Mouse (Mus musculus): ENCODE results near the gene Pfn1. TPM values are rescaled to one million over a fixed set of nuclear protein-coding genes. Genes with fewer than 3 reads are reported as not detected.

Gene Pfn1
- polyA plus RNA-seq, 1 experiment = 113 TPM

- Histone ChIP-seq H3K4me3 (ENCODE audit: control insufficient read depth, low read depth, low read length) (no peak overlapping the region), H3K36me3 (ENCODE audit: control insufficient read depth, insufficient read depth, low read length) (no peaks in the 10 kb centered on the region; the same call in 1 of the 2 replicates), H3K27me3 (ENCODE audit: control insufficient read depth, insufficient read depth, low read length) (no peaks in the 10 kb centered on the region), H3K27ac (ENCODE audit: control insufficient read depth, insufficient read depth, low read depth, low read length) (no peak overlapping the region), H3K4me1 (ENCODE audit: control insufficient read depth, insufficient read depth, low read length) (no peaks in the 10 kb centered on the region)
- TF ChIP-seq CTCF (IDR thresholded peaks at IDR 0.05; ENCODE audit: control insufficient read depth, insufficient read depth, insufficient replicate concordance, low read depth, low read length) (peak; percentile 42; the same call in 1 of the 2 replicates), POLR2A (IDR thresholded peaks at IDR 0.05; ENCODE audit: control insufficient read depth, low read depth, low read length) (no peak)
These were observed 45.9 kb downstream of the Pfn1 start for GRCm38 (mm10) chr11:70608381-70609066.

DNA sequence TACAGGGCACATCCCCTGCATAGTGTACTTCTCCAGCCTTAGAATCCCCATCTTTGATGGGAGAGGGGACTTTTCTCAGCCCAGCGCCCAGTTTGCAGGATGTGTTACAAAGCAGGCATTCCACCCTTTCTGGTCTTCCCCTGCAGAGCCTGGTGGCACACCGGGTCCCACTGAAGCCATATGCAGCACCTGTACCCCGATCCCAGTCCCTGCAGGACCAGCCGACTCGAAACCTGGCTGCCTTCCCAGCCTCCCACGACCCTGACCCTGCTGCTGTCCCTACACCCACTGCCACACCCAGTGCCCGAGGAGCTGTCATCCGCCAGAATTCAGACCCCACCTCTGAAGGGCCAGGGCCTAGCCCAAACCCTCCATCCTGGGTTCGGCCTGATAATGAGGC is 46.8 kb downstream of the Pfn1 start:
- H3K27ac ChIP-seq (ENCODE audit: control insufficient read depth, insufficient read depth, low read depth, low read length) = no peak overlapping the region
- H3K4me3 ChIP-seq (ENCODE audit: control insufficient read depth, low read depth, low read length) = no peak overlapping the region
- no peak for TF ChIP-seq CTCF (IDR thresholded peaks at IDR 0.05; ENCODE audit: control insufficient read depth, insufficient read depth, insufficient replicate concordance, low read depth, low read length)
- TF ChIP-seq POLR2A (IDR thresholded peaks at IDR 0.05; ENCODE audit: control insufficient read depth, low read depth, low read length) = no peak
- H3K36me3 ChIP-seq (ENCODE audit: control insufficient read depth, insufficient read depth, low read length) = no peaks in the 10 kb centered on the region; the same call in 1 of the 2 replicates
- no peaks in the 10 kb centered on the region for H3K27me3 ChIP-seq (ENCODE audit: control insufficient read depth, insufficient read depth, low read length)
- no peaks in the 10 kb centered on the region for H3K4me1 ChIP-seq (ENCODE audit: control insufficient read depth, insufficient read depth, low read length)

DNA sequence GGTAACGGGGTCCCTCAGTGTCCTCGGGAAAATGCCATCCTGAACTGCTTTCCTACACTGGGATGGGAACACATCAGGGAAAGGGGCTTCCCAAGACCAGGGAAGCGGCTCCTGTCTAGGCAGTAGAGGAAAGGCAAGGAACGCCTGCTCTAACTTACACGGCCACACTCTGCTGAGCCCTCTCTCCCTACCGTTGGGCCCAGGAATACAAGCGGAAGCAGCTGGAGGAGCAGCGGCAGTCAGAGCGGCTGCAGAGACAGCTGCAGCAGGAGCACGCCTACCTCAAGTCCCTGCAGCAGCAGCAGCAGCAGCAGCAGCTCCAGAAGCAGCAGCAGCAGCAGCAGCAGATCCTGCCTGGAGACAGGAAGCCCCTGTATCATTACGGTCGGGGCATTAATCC is 47.7 kb downstream of the Pfn1 start:
- Histone ChIP-seq H3K27me3 (ENCODE audit: control insufficient read depth, insufficient read depth, low read length) (no peaks in the 10 kb centered on the region), H3K36me3 (ENCODE audit: control insufficient read depth, insufficient read depth, low read length) (no peaks in the 10 kb centered on the region; the same call in 1 of the 2 replicates), H3K4me3 (ENCODE audit: control insufficient read depth, low read depth, low read length) (no peak overlapping the region), H3K4me1 (ENCODE audit: control insufficient read depth, insufficient read depth, low read length) (no peaks in the 10 kb centered on the region), H3K27ac (ENCODE audit: control insufficient read depth, insufficient read depth, low read depth, low read length) (no peak overlapping the region)
- TF ChIP-seq CTCF (IDR thresholded peaks at IDR 0.05; ENCODE audit: control insufficient read depth, insufficient read depth, insufficient replicate concordance, low read depth, low read length) (no peak), POLR2A (IDR thresholded peaks at IDR 0.05; ENCODE audit: control insufficient read depth, low read depth, low read length) (no peak)

GRCm38 (mm10) chr11:70605024-70605566 is 49.3 kb downstream of the Pfn1 start:
- Histone ChIP-seq H3K27ac (ENCODE audit: control insufficient read depth, insufficient read depth, low read depth, low read length) (no peak overlapping the region), H3K36me3 (ENCODE audit: control insufficient read depth, insufficient read depth, low read length) (no peaks in the 10 kb centered on the region; the same call in 1 of the 2 replicates)
- TF ChIP-seq CTCF (IDR thresholded peaks at IDR 0.05; ENCODE audit: control insufficient read depth, insufficient read depth, insufficient replicate concordance, low read depth, low read length) (peak; percentile 73; the same call in 1 of the 2 replicates), POLR2A (IDR thresholded peaks at IDR 0.05; ENCODE audit: control insufficient read depth, low read depth, low read length) (no peak)

More at GRCm38 (mm10) chr11:70605024-70605566, 49.3 kb downstream of the Pfn1 start:
- no peaks in the 10 kb centered on the region for H3K4me1 ChIP-seq (ENCODE audit: control insufficient read depth, insufficient read depth, low read length)
- no peaks in the 10 kb centered on the region for H3K27me3 ChIP-seq (ENCODE audit: control insufficient read depth, insufficient read depth, low read length)
- H3K4me3 ChIP-seq (ENCODE audit: control insufficient read depth, low read depth, low read length) = no peak overlapping the region

Other genes starting within 250 kb of the Pfn1 start
- 36.7 and 38.4 TPM in 2 replicates for gene Pelp1, start 244.6 kb downstream of the Pfn1 start, polyA plus RNA-seq (2012; rRNA removed)
- gene Arrb2, start 222.0 kb downstream of the Pfn1 start, polyA plus RNA-seq (2012; rRNA removed) = 8.9 and 10.6 TPM in 2 replicates
- gene Med11, start 202.7 kb downstream of the Pfn1 start, polyA plus RNA-seq (2012; rRNA removed) = 8.3 and 10.2 TPM in 2 replicates
- 186 and 201 TPM in 2 replicates for gene Zmynd15, start 195.2 kb downstream of the Pfn1 start, polyA plus RNA-seq (2012; rRNA removed)
- 3.2 and 3.9 TPM in 2 replicates for gene Cxcl16, start 194.7 kb downstream of the Pfn1 start, polyA plus RNA-seq (2012; rRNA removed)
- gene Tm4sf5, start 149.4 kb downstream of the Pfn1 start, polyA plus RNA-seq (2012; rRNA removed) = 1.2 TPM in 2 replicates
- 0.30 and 0.36 TPM in 2 replicates for gene Vmo1, start 140.0 kb downstream of the Pfn1 start, polyA plus RNA-seq (2012; rRNA removed)
- not detected in 2 replicates for gene Gltpd2, start 135.4 kb downstream of the Pfn1 start, polyA plus RNA-seq (2012; rRNA removed)
- 385 and 389 TPM in 2 replicates for gene Psmb6, start 129.3 kb downstream of the Pfn1 start, polyA plus RNA-seq (2012; rRNA removed)
- not detected in 2 replicates for gene Gm40193, start 121.7 kb downstream of the Pfn1 start, polyA plus RNA-seq (2012; rRNA removed)
- 1.2 and 2.0 TPM in 2 replicates for gene Pld2, start 114.6 kb downstream of the Pfn1 start, polyA plus RNA-seq (2012; rRNA removed)
- gene Mink1, start 91.8 kb downstream of the Pfn1 start, polyA plus RNA-seq (2012; rRNA removed) = 18.4 and 23.0 TPM in 2 replicates
- 770 and 775 TPM in 2 replicates for gene 4930544D05Rik, start 38.8 kb downstream of the Pfn1 start, polyA plus RNA-seq (2012; rRNA removed)
- 241 and 243 TPM in 2 replicates for gene Chrne, start 35.4 kb downstream of the Pfn1 start, polyA plus RNA-seq (2012; rRNA removed)
- gene Gp1ba, start 15.5 kb downstream of the Pfn1 start, polyA plus RNA-seq (2012; rRNA removed) = 0.13 and 0.19 TPM in 2 replicates
- gene Rnf167, start 7.4 kb downstream of the Pfn1 start, polyA plus RNA-seq (2012; rRNA removed) = 77.6 and 77.8 TPM in 2 replicates
- 27.2 and 29.4 TPM in 2 replicates for gene Slc25a11, start 7.2 kb downstream of the Pfn1 start, polyA plus RNA-seq (2012; rRNA removed)
- gene Eno3, start 2.6 kb upstream of the Pfn1 start, polyA plus RNA-seq (2012; rRNA removed) = 85.9 and 101 TPM in 2 replicates
- gene Spag7, start 14.8 kb upstream of the Pfn1 start, polyA plus RNA-seq (2012; rRNA removed) = 44.5 and 47.9 TPM in 2 replicates
- 10.3 and 10.6 TPM in 2 replicates for gene Camta2, start 33.5 kb upstream of the Pfn1 start, polyA plus RNA-seq (2012; rRNA removed)
- gene Inca1, start 45.5 kb upstream of the Pfn1 start, polyA plus RNA-seq (2012; rRNA removed) = 19.6 and 21.0 TPM in 2 replicates
- 5.7 and 6.6 TPM in 2 replicates for gene Kif1c, start 45.9 kb upstream of the Pfn1 start, polyA plus RNA-seq (2012; rRNA removed)
- gene Zfp3, start 109.6 kb upstream of the Pfn1 start, polyA plus RNA-seq (2012; rRNA removed) = 1.2 TPM in 2 replicates
- 0.13 and 0.16 TPM in 2 replicates for gene Scimp, start 157.9 kb upstream of the Pfn1 start, polyA plus RNA-seq (2012; rRNA removed)
- 2.8 and 3.4 TPM in 2 replicates for gene Rabep1, start 190.1 kb upstream of the Pfn1 start, polyA plus RNA-seq (2012; rRNA removed)